Mouse (Mus musculus) testis, adult 2 months (tissue): ENCODE measurements around the gene Rnf213.

Experiments used
- CTCF ChIP-seq: fragments of 200-500 bp; IDR thresholded peaks from 2 replicates; pipeline ENCODE4 v1.5.1; 2012; ENCODE audit warnings: low read depth, mild to moderate bottlenecking, inconsistent platforms, low read length, moderate library complexity; ENCODE audit not compliant: control insufficient read depth, insufficient read depth, insufficient replicate concordance
- POLR2A ChIP-seq: fragments of 200-500 bp; IDR thresholded peaks from 2 replicates; pipeline ENCODE4 v1.6.1; 2012; ENCODE audit warnings: low read depth, mild to moderate bottlenecking, inconsistent platforms, low read length, moderate library complexity; ENCODE audit not compliant: control insufficient read depth

- no peak for TF ChIP-seq POLR2A
- no peak for TF ChIP-seq CTCF
Measured at GRCm38 (mm10) chr11:119506386-119506785, 113.5 kb downstream of the Rnf213 start.
